Mouse (Mus musculus): Measurements from ENCODE around the gene Sbf1. TPM values are rescaled to one million over a fixed set of nuclear protein-coding genes. Genes with fewer than 3 reads are reported as not detected.

The Sbf1 gene
- total RNA-seq, 4 experiments from 2014 or later = 56.5 to 74.5 (median 69.5) TPM

- DNase-seq (ENCODE audit: low spot score) = no peak
Measured at GRCm38 (mm10) chr15:89321264-89321663, 6.2 kb upstream of the Sbf1 start.

GRCm38 (mm10) chr15:89316146-89316545, 1.0 kb upstream of the Sbf1 start:
- DNase-seq (ENCODE audit: low spot score) = no peak

GRCm38 (mm10) chr15:89314511-89315189, 461 bp downstream of the Sbf1 start:
- DNase-seq (ENCODE audit: low spot score) = no peak

GRCm38 (mm10) chr15:89314107-89314506, 1.0 kb downstream of the Sbf1 start:
- DNase-seq (ENCODE audit: low spot score) = no peak

GRCm38 (mm10) chr15:89313359-89313758, 1.8 kb downstream of the Sbf1 start:
- no peak for DNase-seq (ENCODE audit: low spot score)

GRCm38 (mm10) chr15:89309962-89310498, 5.1 kb downstream of the Sbf1 start:
- no peak for DNase-seq (ENCODE audit: low spot score)

GRCm38 (mm10) chr15:89308406-89309139, 6.5 kb downstream of the Sbf1 start:
- DNase-seq (ENCODE audit: low spot score) = no peak

- DNase-seq (ENCODE audit: low spot score) = no peak
Measured at GRCm38 (mm10) chr15:89307461-89307860, 7.7 kb downstream of the Sbf1 start.

GRCm38 (mm10) chr15:89305966-89306365, 9.1 kb downstream of the Sbf1 start:
- DNase-seq (ENCODE audit: low spot score) = no peak

GRCm38 (mm10) chr15:89300600-89300999, 14.5 kb downstream of the Sbf1 start:
- DNase-seq (ENCODE audit: low spot score) = no peak

- no peak for DNase-seq (ENCODE audit: low spot score)
Measured at GRCm38 (mm10) chr15:89300180-89300579, 14.9 kb downstream of the Sbf1 start.

- no peak for DNase-seq (ENCODE audit: low spot score)
Measured at GRCm38 (mm10) chr15:89297695-89298094, 17.4 kb downstream of the Sbf1 start.

GRCm38 (mm10) chr15:89296465-89296864, 18.6 kb downstream of the Sbf1 start:
- peak; percentile 61 for DNase-seq (ENCODE audit: low spot score)

GRCm38 (mm10) chr15:89295580-89296165, 19.4 kb downstream of the Sbf1 start:
- DNase-seq (ENCODE audit: low spot score) = no peak

GRCm38 (mm10) chr15:89293778-89294177, 21.3 kb downstream of the Sbf1 start:
- DNase-seq (ENCODE audit: low spot score) = no peak

- DNase-seq (ENCODE audit: low spot score) = no peak
Measured at GRCm38 (mm10) chr15:89292795-89293194, 22.3 kb downstream of the Sbf1 start.

GRCm38 (mm10) chr15:89291521-89291920, 23.6 kb downstream of the Sbf1 start:
- no peak for DNase-seq (ENCODE audit: low spot score)

GRCm38 (mm10) chr15:89289455-89289854, 25.7 kb downstream of the Sbf1 start:
- DNase-seq (ENCODE audit: low spot score) = no peak

GRCm38 (mm10) chr15:89288227-89288767, 26.8 kb downstream of the Sbf1 start:
- no peak for DNase-seq (ENCODE audit: low spot score)

- no peak for DNase-seq (ENCODE audit: low spot score)
Measured at GRCm38 (mm10) chr15:89286582-89286981, 28.5 kb downstream of the Sbf1 start.

- no peak for DNase-seq (ENCODE audit: low spot score)
Measured at GRCm38 (mm10) chr15:89286114-89286513, 29.0 kb downstream of the Sbf1 start.

- DNase-seq (ENCODE audit: low spot score) = no peak
Measured at GRCm38 (mm10) chr15:89285478-89285877, 29.6 kb downstream of the Sbf1 start.
